Mouse (Mus musculus) small intestine, adult 2 months (tissue): Measurements from ENCODE around the gene Stap1. TPM values are rescaled to one million over a fixed set of nuclear protein-coding genes. Genes with fewer than 3 reads are reported as not detected.

Source experiments
- H3K27ac ChIP-seq: fragments of 200-500 bp; 2 replicates; pipeline ENCODE4 v1.5.1; 2012; ENCODE audit warnings: low read depth, low read length, control low read depth, inconsistent platforms; ENCODE audit not compliant: insufficient read depth
- H3K27me3 ChIP-seq: fragments of 200-500 bp; 2 replicates; pipeline ENCODE4 v1.6.1; 2012; ENCODE audit warnings: mild to moderate bottlenecking, moderate library complexity, low read length, inconsistent platforms; ENCODE audit not compliant: control insufficient read depth, insufficient read depth
- H3K36me3 ChIP-seq: fragments of 200-500 bp; 2 replicates; pipeline ENCODE4 v1.6.1; 2012; ENCODE audit warnings: mild to moderate bottlenecking, low read length, control low read depth, inconsistent platforms; ENCODE audit not compliant: control insufficient read depth, insufficient read depth
- H3K4me1 ChIP-seq: fragments of 200-500 bp; 2 replicates; pipeline ENCODE4 v1.6.1; 2012; ENCODE audit warnings: low read length, inconsistent platforms, mixed read lengths; ENCODE audit not compliant: control insufficient read depth, insufficient read depth, insufficient read length
- H3K4me3 ChIP-seq: fragments of 200-500 bp; 2 replicates; pipeline ENCODE4 v1.5.1; 2012; ENCODE audit warnings: low read depth, mild to moderate bottlenecking, control low read depth, inconsistent platforms, low read length, moderate library complexity
- CTCF ChIP-seq: fragments of 200-500 bp; IDR thresholded peaks from 2 replicates; pipeline ENCODE4 v1.5.1; 2012; ENCODE audit warnings: low read depth, mild to moderate bottlenecking, control low read depth, inconsistent platforms, low read length, moderate library complexity, mixed read lengths; ENCODE audit not compliant: insufficient replicate concordance, insufficient read length; ENCODE audit errors: extremely low read depth
- POLR2A ChIP-seq: fragments of 200-500 bp; IDR thresholded peaks from 2 replicates; pipeline ENCODE4 v1.6.1; 2012; ENCODE audit warnings: low read depth, mild to moderate bottlenecking, control low read depth, inconsistent platforms, low read length, moderate library complexity
- WGBS: fragments of 180-500 bp; shearing (Covaris S2); methylation state at CpG from one replicate; pipeline ENCODE4 v1.1.7; 2018; 5-methylcytosine and 5-hydroxymethylcytosine counted together
- polyA plus RNA-seq: library from polyadenylated mRNA; depleted of rRNA; stranded (reverse); fragments of >200 nt; gene quantifications from 2 replicates; pipeline ENCODE4 v1.2.3, GENCODE M21; 2012

Stap1 gene
- polyA plus RNA-seq, 1 experiment = 0.15 TPM

DNA sequence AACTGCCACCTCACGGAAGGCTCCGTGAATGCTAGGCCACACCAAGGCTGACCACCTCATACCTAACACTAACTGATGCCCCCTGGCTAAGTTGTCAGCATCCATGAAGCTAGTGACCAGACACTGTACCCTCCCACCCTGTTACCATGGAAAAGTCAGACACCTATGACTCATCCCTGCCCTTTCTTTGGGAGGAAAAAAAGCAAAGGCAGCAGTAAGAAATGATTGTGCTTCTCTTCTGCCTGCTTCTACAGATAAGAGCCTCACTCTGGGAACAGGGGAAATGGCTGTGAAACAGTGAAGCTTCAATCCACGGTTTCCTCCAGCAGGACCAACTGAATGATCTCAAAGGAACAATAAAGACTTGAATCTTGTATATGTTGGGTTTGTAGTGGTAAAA is 3.1 kb upstream of the Stap1 start:
- H3K4me3 ChIP-seq = no peak overlapping the region
- no peak overlapping the region for H3K27ac ChIP-seq
- H3K27me3 ChIP-seq = no peaks in the 10 kb centered on the region
- 71% methylated on average over 3 of the region's 3 CpGs for WGBS
- H3K36me3 ChIP-seq = no peaks in the 10 kb centered on the region
- TF ChIP-seq CTCF = no peak
- no peak for TF ChIP-seq POLR2A
- 0 out of 2 replicates have a peak, but pooled peaks cover 5% of the 10 kb centered on the region for H3K4me1 ChIP-seq

DNA sequence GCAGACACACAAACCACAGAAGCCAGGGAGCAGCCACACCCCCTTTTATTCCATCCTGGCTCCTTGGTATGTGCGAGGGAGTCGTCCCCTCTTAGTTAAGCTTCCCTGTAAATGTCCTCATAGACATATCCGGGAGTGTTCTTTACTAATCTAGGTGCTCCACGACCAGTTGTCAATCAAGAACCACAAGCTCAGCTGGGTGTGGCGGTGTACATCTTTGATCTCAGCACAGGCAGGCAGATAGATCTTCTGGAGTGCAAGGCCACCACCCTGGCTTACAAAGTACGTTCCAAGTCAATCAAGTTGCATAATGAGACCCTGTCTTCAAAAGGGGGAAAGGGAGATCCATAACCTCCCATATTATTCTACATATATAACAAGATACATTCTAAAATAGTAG is 2.4 kb upstream of the Stap1 start:
- H3K27ac ChIP-seq = no peak overlapping the region
- H3K4me1 ChIP-seq = 0 out of 2 replicates have a peak, but pooled peaks cover 5% of the 10 kb centered on the region
- no peaks in the 10 kb centered on the region for H3K36me3 ChIP-seq
- H3K27me3 ChIP-seq = no peaks in the 10 kb centered on the region; the same call in 1 of the 2 replicates
- no peak for TF ChIP-seq POLR2A
- no peak for TF ChIP-seq CTCF
- no peak overlapping the region for H3K4me3 ChIP-seq
- 59% methylated on average over 6 of the region's 6 CpGs for WGBS

DNA sequence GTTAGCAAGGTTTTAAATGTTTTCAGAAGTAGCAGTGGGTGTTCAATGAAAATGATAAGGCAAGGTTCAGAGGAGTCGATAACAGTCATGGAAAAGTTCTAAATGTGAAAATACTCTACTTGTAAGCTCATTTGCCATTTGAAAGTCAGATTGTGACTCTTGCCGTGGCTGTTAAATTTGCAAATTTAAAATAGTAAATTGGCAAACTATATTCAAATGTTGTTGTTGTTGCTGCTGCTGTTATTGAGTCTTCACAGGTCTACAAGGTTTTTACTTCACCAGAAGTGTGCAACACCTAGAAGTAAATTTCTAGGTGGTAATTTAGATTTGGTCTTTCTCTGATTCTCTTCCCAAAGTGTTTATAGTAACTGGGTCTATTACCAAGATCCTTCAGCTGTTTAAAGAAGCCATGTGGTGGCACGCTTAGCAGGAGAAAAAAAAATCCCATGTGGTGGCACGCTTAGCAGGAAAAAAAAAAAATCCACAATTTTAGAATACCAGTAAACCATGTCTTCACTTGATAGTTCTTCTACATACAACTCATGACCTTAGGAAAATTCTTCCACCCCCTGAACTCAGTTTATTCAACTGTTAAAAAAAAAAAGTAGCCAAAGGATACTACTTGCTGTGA is 1.3 kb downstream of the Stap1 start:
- 75% methylated on average over 4 of the region's 4 CpGs for WGBS
- no peak overlapping the region for H3K4me3 ChIP-seq

GRCm38 (mm10) chr5:86078720-86079334 is 7.3 kb downstream of the Stap1 start:
- no peaks in the 10 kb centered on the region for H3K36me3 ChIP-seq
- H3K27me3 ChIP-seq = no peaks in the 10 kb centered on the region
- TF ChIP-seq CTCF (no peak), POLR2A (no peak)
- no peak overlapping the region for H3K4me3 ChIP-seq
- no peak overlapping the region for H3K27ac ChIP-seq
- 72% methylated on average over 3 of the region's 3 CpGs for WGBS
- no peaks in the 10 kb centered on the region for H3K4me1 ChIP-seq

More for the DNA sequence above, 1.3 kb downstream of the Stap1 start:
- no peaks in the 10 kb centered on the region for H3K4me1 ChIP-seq
- no peaks in the 10 kb centered on the region for H3K36me3 ChIP-seq
- TF ChIP-seq CTCF (no peak), POLR2A (no peak)
- H3K27ac ChIP-seq = no peak overlapping the region
- H3K27me3 ChIP-seq = no peaks in the 10 kb centered on the region; the same call in 1 of the 2 replicates

GRCm38 (mm10) chr5:86083987-86084386 is 12.4 kb downstream of the Stap1 start:
- TF ChIP-seq CTCF (no peak), POLR2A (no peak)
- Histone ChIP-seq H3K27ac (no peak overlapping the region), H3K4me3 (no peak overlapping the region), H3K36me3 (no peaks in the 10 kb centered on the region), H3K27me3 (no peaks in the 10 kb centered on the region), H3K4me1 (no peaks in the 10 kb centered on the region)
- WGBS = 65% methylated on average over 6 of the region's 6 CpGs

- Histone ChIP-seq H3K4me3 (no peak overlapping the region), H3K36me3 (no peaks in the 10 kb centered on the region), H3K4me1 (no peaks in the 10 kb centered on the region), H3K27ac (no peak overlapping the region), H3K27me3 (no peaks in the 10 kb centered on the region)
- no peak for TF ChIP-seq POLR2A
- WGBS = 65% methylated on average over 7 of the region's 7 CpGs
These were observed 13.4 kb downstream of the Stap1 start for GRCm38 (mm10) chr5:86084979-86085378.

GRCm38 (mm10) chr5:86086751-86087150 is 15.2 kb downstream of the Stap1 start:
- WGBS = 72% methylated on average over 6 of the region's 6 CpGs
- H3K27me3 ChIP-seq = no peaks in the 10 kb centered on the region
- H3K4me3 ChIP-seq = no peak overlapping the region
- H3K27ac ChIP-seq = 0 out of 2 replicates have a peak overlapping the region, but pooled peaks have one; percentile 16
- H3K36me3 ChIP-seq = no peaks in the 10 kb centered on the region
- no peaks in the 10 kb centered on the region for H3K4me1 ChIP-seq
- TF ChIP-seq POLR2A = no peak
- no peak for TF ChIP-seq CTCF

- Histone ChIP-seq H3K4me3 (no peak overlapping the region), H3K4me1 (no peaks in the 10 kb centered on the region)
- TF ChIP-seq CTCF = no peak
- no peak for TF ChIP-seq POLR2A
These were observed 23.2 kb downstream of the Stap1 start for GRCm38 (mm10) chr5:86094754-86095153.

More at GRCm38 (mm10) chr5:86094754-86095153, 23.2 kb downstream of the Stap1 start:
- H3K36me3 ChIP-seq = no peaks in the 10 kb centered on the region
- H3K27me3 ChIP-seq = no peaks in the 10 kb centered on the region
- H3K27ac ChIP-seq = no peak overlapping the region
- WGBS = 66% methylated on average over 9 of the region's 9 CpGs
